Mouse (Mus musculus): Measurements from ENCODE around the gene Glis3. TPM values are rescaled to one million over a fixed set of nuclear protein-coding genes. Genes with fewer than 3 reads are reported as not detected.

The Glis3 gene
- polyA plus RNA-seq, 1 experiment from 2014 or later: 2.9 TPM

DNA sequence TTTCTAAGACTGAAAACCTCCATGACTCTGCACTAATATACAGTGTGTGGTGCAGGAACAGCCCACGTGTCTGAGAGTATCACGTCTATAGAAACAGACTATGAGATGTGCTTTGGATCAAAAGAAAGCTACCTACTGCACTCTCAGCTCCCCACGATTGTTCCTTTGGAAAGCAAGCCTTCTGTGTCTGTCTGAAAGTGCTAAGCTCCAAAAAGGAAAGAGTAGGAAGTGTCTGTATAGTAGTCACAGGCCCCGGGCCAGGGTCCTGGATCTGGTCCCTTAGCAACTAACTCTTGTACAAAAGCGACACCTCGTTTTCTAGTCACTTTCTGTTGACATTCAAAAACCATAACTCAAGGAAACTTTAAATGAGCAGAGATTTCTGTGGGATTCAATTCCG, 62.1 kb downstream of the Glis3 start:
- H3K4me1 ChIP-seq (replicated peaks): peaks cover 6% of the 10 kb centered on the region; the same call in 1 of the 2 replicates
- H3K9me3 ChIP-seq: no peaks in the 10 kb centered on the region
- ATAC-seq: no peak
- H3K36me3 ChIP-seq: no peaks in the 10 kb centered on the region
- WGBS: 85% methylated on average over 7 of the region's 7 CpGs
- no peak overlapping the region for H3K4me3 ChIP-seq (replicated peaks)
- H3K27ac ChIP-seq: no peak overlapping the region
- no peak overlapping the region for H3K4me2 ChIP-seq (replicated peaks)
- no peak overlapping the region for H3K9ac ChIP-seq (replicated peaks)
- H3K27me3 ChIP-seq: peaks cover 39% of the 10 kb centered on the region

DNA sequence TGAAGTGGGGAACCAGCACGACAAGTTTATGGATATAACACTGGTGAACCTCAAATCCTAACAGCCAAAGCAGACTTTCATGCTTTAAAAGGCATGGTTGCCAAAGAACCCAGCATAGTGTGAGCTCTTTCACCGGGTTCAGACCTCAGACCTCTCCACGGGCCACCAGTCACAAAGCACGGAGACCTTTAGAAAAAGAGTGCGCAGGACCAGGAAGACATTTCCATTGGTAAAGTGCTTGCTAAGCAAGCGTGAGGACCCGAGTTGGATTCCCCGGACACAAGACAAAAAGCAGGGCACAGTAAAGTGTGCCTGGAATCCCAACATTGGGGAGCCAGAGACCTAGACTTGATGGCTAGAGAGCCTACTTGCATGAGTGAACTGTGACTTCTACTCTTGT, 62.7 kb downstream of the Glis3 start:
- H3K27me3 ChIP-seq: peaks cover 40% of the 10 kb centered on the region
- ATAC-seq: no peak
- 41% methylated on average over 8 of the region's 8 CpGs for WGBS
- H3K9ac ChIP-seq (replicated peaks): no peak overlapping the region
- H3K36me3 ChIP-seq: no peaks in the 10 kb centered on the region
- peaks cover 6% of the 10 kb centered on the region; the same call in 1 of the 2 replicates for H3K4me1 ChIP-seq (replicated peaks)
- H3K27ac ChIP-seq: no peak overlapping the region
- no peak overlapping the region for H3K4me2 ChIP-seq (replicated peaks)
- no peak overlapping the region for H3K4me3 ChIP-seq (replicated peaks)
- no peaks in the 10 kb centered on the region for H3K9me3 ChIP-seq

DNA sequence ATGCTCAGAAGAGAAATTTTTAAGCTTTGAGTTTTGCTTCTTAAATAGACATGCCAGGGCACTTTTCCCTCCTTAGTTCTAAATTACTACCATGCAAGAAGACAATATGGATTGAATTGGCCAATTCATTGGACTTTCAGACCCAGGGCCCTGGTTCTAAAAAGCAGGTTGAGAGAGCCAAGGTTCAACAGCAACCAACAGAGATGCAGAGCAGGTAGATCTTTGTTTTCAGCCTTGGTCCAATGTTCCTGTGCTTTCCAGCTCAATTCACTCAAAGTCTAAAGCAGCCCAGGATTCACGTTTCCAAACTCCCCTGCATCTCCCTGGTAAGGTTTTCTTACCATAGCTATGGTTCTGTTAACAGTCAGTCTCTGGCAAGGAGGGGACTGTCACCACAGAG, 63.4 kb downstream of the Glis3 start:
- H3K4me3 ChIP-seq (replicated peaks): no peak overlapping the region
- no peaks in the 10 kb centered on the region for H3K36me3 ChIP-seq
- H3K27ac ChIP-seq: no peak overlapping the region
- no peak overlapping the region for H3K9ac ChIP-seq (replicated peaks)
- peaks cover 6% of the 10 kb centered on the region; the same call in 1 of the 2 replicates for H3K4me1 ChIP-seq (replicated peaks)
- H3K27me3 ChIP-seq: peaks cover 45% of the 10 kb centered on the region
- H3K9me3 ChIP-seq: no peaks in the 10 kb centered on the region
- WGBS: 34% methylated on average over 1 of the region's 1 CpGs
- no peak overlapping the region for H3K4me2 ChIP-seq (replicated peaks)
- no peak for ATAC-seq

- no peak for ATAC-seq
- Histone ChIP-seq H3K27me3 (peaks cover 32% of the 10 kb centered on the region), H3K4me2 (replicated peaks) (no peak overlapping the region), H3K9ac (replicated peaks) (no peak overlapping the region), H3K36me3 (no peaks in the 10 kb centered on the region), H3K4me1 (replicated peaks) (peaks cover 26% of the 10 kb centered on the region), H3K4me3 (replicated peaks) (no peak overlapping the region), H3K9me3 (no peaks in the 10 kb centered on the region), H3K27ac (no peak overlapping the region)
- 90% methylated on average over 10 of the region's 10 CpGs for WGBS
Measured at GRCm38 (mm10) chr19:28612249-28612648, 67.6 kb downstream of the Glis3 start.

DNA sequence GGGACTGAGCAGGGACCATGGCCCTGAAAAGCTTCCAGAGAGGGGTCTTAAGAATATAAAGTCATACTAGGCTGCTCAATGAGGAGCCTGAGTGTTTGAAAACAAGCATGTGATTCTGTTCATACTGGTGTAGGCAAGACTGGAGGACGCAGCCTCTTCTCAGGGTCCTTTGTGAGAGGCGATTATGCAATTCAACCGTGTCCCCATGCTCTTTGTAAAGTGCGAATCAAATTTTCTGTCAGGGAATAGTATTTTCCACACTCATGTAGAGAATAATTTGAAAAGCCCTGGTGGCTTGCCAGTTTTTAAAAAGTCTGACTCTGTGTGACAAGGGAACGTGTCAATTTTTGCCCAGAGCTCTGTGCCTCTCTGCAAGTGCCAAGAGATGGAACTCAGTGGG, 71.1 kb downstream of the Glis3 start:
- no peak overlapping the region for H3K9ac ChIP-seq (replicated peaks)
- H3K9me3 ChIP-seq: no peaks in the 10 kb centered on the region
- no peak overlapping the region for H3K4me2 ChIP-seq (replicated peaks)
- H3K27me3 ChIP-seq: peaks cover 54% of the 10 kb centered on the region
- H3K27ac ChIP-seq: peak overlapping the region; percentile 63
- 17% methylated on average over 5 of the region's 5 CpGs for WGBS
- H3K36me3 ChIP-seq: no peaks in the 10 kb centered on the region
- H3K4me1 ChIP-seq (replicated peaks): peaks cover 21% of the 10 kb centered on the region
- ATAC-seq: peak; percentile 87
- no peak overlapping the region for H3K4me3 ChIP-seq (replicated peaks)

GRCm38 (mm10) chr19:28608277-28608676, 71.6 kb downstream of the Glis3 start:
- no peak overlapping the region for H3K4me2 ChIP-seq (replicated peaks)
- H3K4me3 ChIP-seq (replicated peaks): no peak overlapping the region
- peak; percentile 56 for ATAC-seq
- H3K9ac ChIP-seq (replicated peaks): no peak overlapping the region
- H3K9me3 ChIP-seq: no peaks in the 10 kb centered on the region
- peaks cover 21% of the 10 kb centered on the region for H3K4me1 ChIP-seq (replicated peaks)
- peaks cover 53% of the 10 kb centered on the region for H3K27me3 ChIP-seq
- H3K27ac ChIP-seq: peak overlapping the region; percentile 63
- whole genome bisulfite sequencing: 44% methylated on average over 6 of the region's 6 CpGs
- H3K36me3 ChIP-seq: no peaks in the 10 kb centered on the region

- H3K9ac ChIP-seq (replicated peaks): no peak overlapping the region
- WGBS: 89% methylated on average over 4 of the region's 4 CpGs
- no peaks in the 10 kb centered on the region for H3K4me1 ChIP-seq (replicated peaks)
- H3K36me3 ChIP-seq: no peaks in the 10 kb centered on the region
- ATAC-seq: no peak
- no peak overlapping the region for H3K27ac ChIP-seq
- no peak overlapping the region for H3K4me3 ChIP-seq (replicated peaks)
- H3K9me3 ChIP-seq: no peaks in the 10 kb centered on the region
- H3K4me2 ChIP-seq (replicated peaks): no peak overlapping the region
- H3K27me3 ChIP-seq: peaks cover 19% of the 10 kb centered on the region; the same call in 1 of the 2 replicates
Measured at GRCm38 (mm10) chr19:28600866-28601265, 79.0 kb downstream of the Glis3 start.

GRCm38 (mm10) chr19:28594215-28594614, 85.7 kb downstream of the Glis3 start:
- H3K36me3 ChIP-seq: no peaks in the 10 kb centered on the region

GRCm38 (mm10) chr19:28592981-28593380, 86.9 kb downstream of the Glis3 start:
- Histone ChIP-seq H3K4me3 (replicated peaks) (no peak overlapping the region), H3K4me1 (replicated peaks) (no peaks in the 10 kb centered on the region; the same call in 1 of the 2 replicates), H3K27me3 (peaks cover 19% of the 10 kb centered on the region), H3K9ac (replicated peaks) (no peak overlapping the region), H3K9me3 (no peaks in the 10 kb centered on the region), H3K27ac (no peak overlapping the region), H3K36me3 (no peaks in the 10 kb centered on the region), H3K4me2 (replicated peaks) (no peak overlapping the region)
- 87% methylated on average over 13 of the region's 13 CpGs for WGBS
- ATAC-seq: no peak

More at GRCm38 (mm10) chr19:28594215-28594614, 85.7 kb downstream of the Glis3 start:
- ATAC-seq: no peak
- Histone ChIP-seq H3K9me3 (no peaks in the 10 kb centered on the region), H3K4me3 (replicated peaks) (no peak overlapping the region), H3K4me2 (replicated peaks) (no peak overlapping the region), H3K4me1 (replicated peaks) (no peaks in the 10 kb centered on the region; the same call in 1 of the 2 replicates), H3K9ac (replicated peaks) (no peak overlapping the region), H3K27me3 (peaks cover 13% of the 10 kb centered on the region), H3K27ac (no peak overlapping the region)
- 57% methylated on average over 4 of the region's 4 CpGs for WGBS

GRCm38 (mm10) chr19:28591736-28592477, 88.0 kb downstream of the Glis3 start:
- Histone ChIP-seq H3K27me3 (peaks cover 17% of the 10 kb centered on the region), H3K9me3 (no peaks in the 10 kb centered on the region), H3K4me1 (replicated peaks) (no peaks in the 10 kb centered on the region; the same call in 1 of the 2 replicates), H3K4me2 (replicated peaks) (no peak overlapping the region), H3K27ac (no peak overlapping the region), H3K36me3 (no peaks in the 10 kb centered on the region), H3K9ac (replicated peaks) (no peak overlapping the region), H3K4me3 (replicated peaks) (no peak overlapping the region)
- no peak for ATAC-seq
- WGBS: 76% methylated on average over 7 of the region's 7 CpGs

DNA sequence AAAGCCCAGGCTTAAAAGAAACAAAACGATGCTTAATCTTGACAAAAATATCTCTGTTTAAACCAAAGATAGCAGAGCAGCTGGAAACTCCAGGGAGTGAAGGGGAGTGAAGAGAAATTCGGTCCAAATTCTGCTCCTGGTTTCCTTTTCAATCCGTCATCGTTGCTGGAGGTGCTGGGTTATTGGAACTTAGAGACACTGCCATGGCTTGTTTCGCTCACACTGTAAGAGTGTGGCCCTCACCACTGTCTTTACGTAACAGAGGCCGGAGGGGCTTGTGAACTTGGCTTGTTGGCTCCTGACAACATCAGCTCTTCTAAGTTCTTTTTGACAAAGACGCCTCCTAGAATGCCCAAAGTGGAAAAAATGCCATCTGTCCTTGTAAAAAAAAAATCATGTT, 99.4 kb downstream of the Glis3 start:
- Histone ChIP-seq H3K4me2 (replicated peaks) (no peak overlapping the region), H3K27ac (no peak overlapping the region), H3K36me3 (no peaks in the 10 kb centered on the region), H3K9me3 (no peaks in the 10 kb centered on the region), H3K4me3 (replicated peaks) (no peak overlapping the region), H3K4me1 (replicated peaks) (peaks cover 11% of the 10 kb centered on the region), H3K27me3 (peaks cover 23% of the 10 kb centered on the region), H3K9ac (replicated peaks) (no peak overlapping the region)
- 48% methylated on average over 8 of the region's 8 CpGs for WGBS
- no peak for ATAC-seq

DNA sequence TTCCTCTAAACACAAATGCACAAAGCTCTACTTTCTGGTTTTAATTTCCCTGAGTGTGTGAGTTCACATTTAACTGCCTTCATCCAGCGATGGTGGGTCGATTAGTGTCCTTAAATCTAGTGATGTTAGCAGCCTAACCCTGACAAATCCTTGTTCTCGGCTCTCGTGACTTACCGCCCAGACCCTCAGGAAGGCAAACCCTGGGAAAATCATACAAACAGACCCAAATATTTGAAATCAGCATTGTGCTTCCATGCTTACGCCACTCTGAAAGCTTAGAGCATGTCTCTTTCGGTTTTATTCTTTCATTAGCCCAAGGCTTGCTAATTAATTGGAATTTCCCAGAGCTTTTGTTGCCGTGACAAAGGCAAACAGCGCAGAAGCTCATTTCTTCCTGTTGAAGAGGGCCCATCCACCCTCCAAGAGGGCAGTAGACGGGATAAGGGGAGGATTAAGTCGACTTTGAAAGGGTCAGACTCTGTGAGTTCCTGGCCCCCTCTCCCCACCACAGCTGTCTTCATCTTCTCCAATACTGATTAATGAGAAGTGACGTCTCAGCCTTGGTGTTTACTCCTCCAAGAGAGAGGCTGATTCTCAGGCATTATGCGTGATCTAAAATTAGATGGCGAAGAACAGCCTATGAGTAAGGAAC, 100.0 kb downstream of the Glis3 start:
- H3K4me2 ChIP-seq (replicated peaks): peak overlapping the region; percentile 29
- H3K9ac ChIP-seq (replicated peaks): no peak overlapping the region
- H3K4me1 ChIP-seq (replicated peaks): peaks cover 11% of the 10 kb centered on the region
- no peaks in the 10 kb centered on the region for H3K9me3 ChIP-seq
- H3K36me3 ChIP-seq: no peaks in the 10 kb centered on the region
- H3K27ac ChIP-seq: 0 out of 2 replicates have a peak overlapping the region, but pooled peaks have one; percentile 36
- 10% methylated on average over 14 of the region's 14 CpGs for WGBS
- peak; percentile 89 for ATAC-seq
- H3K4me3 ChIP-seq (replicated peaks): no peak overlapping the region
- H3K27me3 ChIP-seq: peaks cover 23% of the 10 kb centered on the region
